Mouse (Mus musculus): Measurements from ENCODE around the gene Snrnp200. TPM values are rescaled to one million over a fixed set of nuclear protein-coding genes. Genes with fewer than 3 reads are reported as not detected.
"Not testable (repeated sequence)": the region's sequence is repeated elsewhere in the genome, so short reads cannot be mapped to it uniquely, and the experiment has no call there.

Snrnp200 gene
- 10 to 100 TPM; 33.0 to 39.4 TPM for total RNA-seq (2021)
- long read RNA-seq, experiment 1, full-length matches to known transcripts, result 2 of 39 reads
- long read RNA-seq, experiment 1, partial matches to known transcripts, result 36 of 39 reads
- long read RNA-seq, experiment 1, other reads (novel, unspliced or antisense), result 1 of 39 reads
- long read RNA-seq, experiment 2, full-length matches to known transcripts, result 3 of 56 reads
- long read RNA-seq, experiment 2, partial matches to known transcripts, result 53 of 56 reads
- long read RNA-seq, experiment 2, other reads (novel, unspliced or antisense), result 0 of 56 reads

- intact Hi-C loops (cut with DNase I), result no loop called here
- peak; percentile 88 to 89 for DNase-seq
Observed at GRCm38 (mm10) chr2:127207547-127208451, at the start of gene Snrnp200, which contains the start of gene 1810024B03Rik. Snrnp200 (plus strand) TSS chr2:127208386. 1810024B03Rik (minus strand) TSS chr2:127208280.

- intact Hi-C loops (cut with DNase I), result loop anchor here (2.0 to 5.0 kb wide), 2 partner anchors 37 to 177 kb away; no protein-coding TSS in a partner anchor
- DNase-seq, result no peak
Observed at GRCm38 (mm10) chr2:127165675-127166074, 42.5 kb upstream of the Snrnp200 start.

- DNase-seq, result not testable (repeated sequence)
- intact Hi-C loops (cut with DNase I), result loop anchor here (5.0 kb wide), 1 partner anchor 176 kb away; no protein-coding TSS in a partner anchor
Observed at GRCm38 (mm10) chr2:127166261-127166660, 41.9 kb upstream of the Snrnp200 start.

GRCm38 (mm10) chr2:127182598-127183381 is 25.4 kb upstream of the Snrnp200 start:
- intact Hi-C loops (cut with DNase I), result no loop called here
- DNase-seq, result peak; percentile 64 to 66

GRCm38 (mm10) chr2:127189574-127189973 is 18.6 kb upstream of the Snrnp200 start:
- intact Hi-C loops (cut with DNase I), result no loop called here
- DNase-seq, result no peak

- intact Hi-C loops (cut with DNase I), result no loop called here
- peak in 1 of 2 experiments; percentile 17 for DNase-seq
Observed at GRCm38 (mm10) chr2:127204932-127205331, 3.3 kb upstream of the Snrnp200 start.

GRCm38 (mm10) chr2:127205936-127206335 is 2.2 kb upstream of the Snrnp200 start:
- DNase-seq; intact Hi-C loops (cut with DNase I): not testable (repeated sequence)

- DNase-seq, result no peak
- intact Hi-C loops (cut with DNase I), result no loop called here
Observed at GRCm38 (mm10) chr2:127206916-127207315, 1.3 kb upstream of the Snrnp200 start.

- intact Hi-C loops (cut with DNase I), result no loop called here
- DNase-seq, result no peak
Observed at GRCm38 (mm10) chr2:127208452-127208769, 225 bp downstream of the Snrnp200 start.

- intact Hi-C loops (cut with DNase I), result loop anchor here (10.0 kb wide), 1 partner anchor 156 kb away; no protein-coding TSS in a partner anchor
- no peak for DNase-seq
Observed at GRCm38 (mm10) chr2:127210701-127211100, 2.5 kb downstream of the Snrnp200 start.

GRCm38 (mm10) chr2:127217746-127218145 is 9.6 kb downstream of the Snrnp200 start:
- intact Hi-C loops (cut with DNase I), result loop anchor here (10.0 kb wide), 1 partner anchor 163 kb away; no protein-coding TSS in a partner anchor
- DNase-seq, result no peak

GRCm38 (mm10) chr2:127225261-127225660 is 17.1 kb downstream of the Snrnp200 start:
- no peak for DNase-seq
- intact Hi-C loops (cut with DNase I), result no loop called here

GRCm38 (mm10) chr2:127237897-127238610 is 29.9 kb downstream of the Snrnp200 start:
- no peak for DNase-seq
- intact Hi-C loops (cut with DNase I), result no loop called here

- intact Hi-C loops (cut with DNase I), result no loop called here
- DNase-seq, result no peak
Observed at GRCm38 (mm10) chr2:127240065-127240464, 31.9 kb downstream of the Snrnp200 start.

GRCm38 (mm10) chr2:127247592-127248333 is 39.6 kb downstream of the Snrnp200 start, which contains the start of the genes Ciao1 and Tmem127:
Ciao1 (minus strand) TSS chr2:127247816.
Tmem127 (plus strand) TSS chr2:127247908.
- intact Hi-C loops (cut with DNase I), result loop anchor here (2.0 to 5.0 kb wide), 2 partner anchors 23 to 95 kb away; partner anchors contain the start of gene Stard7
- DNase-seq, result peak; percentile 92 to 97

GRCm38 (mm10) chr2:127248334-127249004 is 40.3 kb downstream of the Snrnp200 start:
- intact Hi-C loops (cut with DNase I), result loop anchor here (2.0 to 5.0 kb wide), 2 partner anchors 22 to 94 kb away; partner anchors contain the start of gene Stard7
- DNase-seq, result no peak

- intact Hi-C loops (cut with DNase I), result no loop called here
- no peak for DNase-seq
Observed at GRCm38 (mm10) chr2:127250291-127251008, 42.3 kb downstream of the Snrnp200 start.
